Mouse (Mus musculus) frontal cortex, postnatal 36 days (tissue): ENCODE measurements at regions not wholly inside any gene's neighbourhood (a gene's known extent, or its start where the extent isn't known, plus 50 kb on each side); places are given as distances from the start of the nearest gene placed in this dataset.
A peak's percentile ranks its signal among the peaks of the same experiment; 100 is the strongest.

Experiments used
- DNase-seq, 2 experiments: peaks; one replicate each; pipeline ENCODE4 v3.0.0; 2022; ENCODE audit warnings: low spot score in 2 of 2

GRCm38 (mm10) chr15:25135471-25136262, 277.9 kb downstream of the Basp1 start:
- no peak for DNase-seq

- DNase-seq, result no peak
These were observed 283.5 kb downstream of the Basp1 start for GRCm38 (mm10) chr15:25130096-25130495.

GRCm38 (mm10) chr15:25129572-25129971, 284.0 kb downstream of the Basp1 start:
- DNase-seq, result no peak

- DNase-seq, result peak; percentile 30 to 51
These were observed 293.1 kb downstream of the Basp1 start for GRCm38 (mm10) chr15:25120441-25120840.

GRCm38 (mm10) chr15:25117980-25118379, 295.6 kb downstream of the Basp1 start:
- DNase-seq, result no peak

- no peak for DNase-seq
These were observed 310.8 kb downstream of the Basp1 start for GRCm38 (mm10) chr15:25102727-25103126.

- no peak for DNase-seq
These were observed 319.8 kb downstream of the Basp1 start for GRCm38 (mm10) chr15:25093758-25094157.

- DNase-seq, result no peak
These were observed 343.9 kb downstream of the Basp1 start for GRCm38 (mm10) chr15:25069701-25070100.

GRCm38 (mm10) chr15:25059347-25059746, 354.2 kb downstream of the Basp1 start:
- DNase-seq, result no peak

- peak in 1 of 2 experiments; percentile 54 for DNase-seq
These were observed 365.7 kb downstream of the Basp1 start for GRCm38 (mm10) chr15:25047875-25048274.

- DNase-seq, result no peak
These were observed 366.9 kb downstream of the Basp1 start for GRCm38 (mm10) chr15:25046514-25047138.

- DNase-seq, result peak in 1 of 2 experiments; percentile 51
These were observed 377.3 kb downstream of the Basp1 start for GRCm38 (mm10) chr15:25036231-25036630.

- no peak for DNase-seq
These were observed 385.7 kb downstream of the Basp1 start for GRCm38 (mm10) chr15:25027865-25028264.

GRCm38 (mm10) chr15:25026786-25027461, 386.6 kb downstream of the Basp1 start:
- peak; percentile 59 to 60 for DNase-seq

GRCm38 (mm10) chr15:25026351-25026750, 387.2 kb downstream of the Basp1 start:
- no peak for DNase-seq

GRCm38 (mm10) chr15:25020916-25021315, 392.6 kb downstream of the Basp1 start:
- DNase-seq, result no peak

- DNase-seq, result peak; percentile 38 to 47
These were observed 394.1 kb downstream of the Basp1 start for GRCm38 (mm10) chr15:25019352-25019941.

GRCm38 (mm10) chr15:25018937-25019336, 394.6 kb downstream of the Basp1 start:
- no peak for DNase-seq

GRCm38 (mm10) chr15:25007720-25008119, 405.8 kb downstream of the Basp1 start:
- no peak for DNase-seq

- no peak for DNase-seq
These were observed 413.4 kb downstream of the Basp1 start for GRCm38 (mm10) chr15:25000171-25000570.

- DNase-seq, result no peak
These were observed 420.3 kb downstream of the Basp1 start for GRCm38 (mm10) chr15:24993325-24993673.

GRCm38 (mm10) chr15:24992665-24993324, 420.8 kb downstream of the Basp1 start:
- peak; percentile 23 to 29 for DNase-seq
